Mouse (Mus musculus): ENCODE data around the gene Manba. TPM values are rescaled to one million over a fixed set of nuclear protein-coding genes. Genes with fewer than 3 reads are reported as not detected.
A peak's percentile ranks its signal among the peaks of the same experiment; 100 is the strongest.
"Not testable (repeated sequence)": the region's sequence is repeated elsewhere in the genome, so short reads cannot be mapped to it uniquely, and the experiment has no call there.

Manba gene
- polyA plus RNA-seq, 1 experiment, result 2.9 TPM

GRCm38 (mm10) chr3:135489865-135490520, 4.6 kb downstream of the Manba start:
- no peak overlapping the region for H3K4me3 ChIP-seq (ENCODE audit: insufficient read depth, poor library complexity, severe bottlenecking)
- no peak for TF ChIP-seq USF1 (IDR thresholded peaks at IDR 0.05; ENCODE audit: low read depth)
- no peak for TF ChIP-seq MAX (IDR thresholded peaks at IDR 0.05)
- TF ChIP-seq CEBPB (IDR thresholded peaks at IDR 0.05; ENCODE audit: low read depth), result no peak
- TF ChIP-seq FOSL1 (IDR thresholded peaks at IDR 0.05; ENCODE audit: insufficient read depth, low read length, poor library complexity, severe bottlenecking), result no peak
- TF ChIP-seq MYOD1 (IDR thresholded peaks at IDR 0.05; ENCODE audit: control insufficient read depth, insufficient read length, low read depth), result no peak
- no peak for TF ChIP-seq MYOG (IDR thresholded peaks at IDR 0.05; ENCODE audit: control insufficient read depth, extremely low read depth, insufficient read length)
- no peak for TF ChIP-seq CTCF (IDR thresholded peaks at IDR 0.05; ENCODE audit: control insufficient read depth, insufficient read depth, insufficient read length)
- no peaks in the 10 kb centered on the region for H3K79me3 ChIP-seq (ENCODE audit: low read depth)
- H3K27me3 ChIP-seq (ENCODE audit: control insufficient read depth, insufficient read depth, insufficient read length), result no peaks in the 10 kb centered on the region
- H3K36me3 ChIP-seq (ENCODE audit: control insufficient read depth, insufficient read depth), result no peaks in the 10 kb centered on the region
- H3ac ChIP-seq (ENCODE audit: control insufficient read depth, insufficient read length, low read depth), result no peak overlapping the region
- H3K79me2 ChIP-seq (ENCODE audit: control insufficient read depth, insufficient read depth), result no peaks in the 10 kb centered on the region

GRCm38 (mm10) chr3:135491102-135491501, 5.7 kb downstream of the Manba start:
- H3K27me3 ChIP-seq (ENCODE audit: control insufficient read depth, insufficient read depth, insufficient read length), result no peaks in the 10 kb centered on the region
- H3K79me2 ChIP-seq (ENCODE audit: control insufficient read depth, insufficient read depth), result no peaks in the 10 kb centered on the region
- H3ac ChIP-seq (ENCODE audit: control insufficient read depth, insufficient read length, low read depth), result no peak overlapping the region
- no peak overlapping the region for H3K4me3 ChIP-seq (ENCODE audit: insufficient read depth, poor library complexity, severe bottlenecking)
- no peaks in the 10 kb centered on the region for H3K36me3 ChIP-seq (ENCODE audit: control insufficient read depth, insufficient read depth)
- no peak for TF ChIP-seq MAX (IDR thresholded peaks at IDR 0.05)
- no peak for TF ChIP-seq USF1 (IDR thresholded peaks at IDR 0.05; ENCODE audit: low read depth)
- no peak for TF ChIP-seq MYOG (IDR thresholded peaks at IDR 0.05; ENCODE audit: control insufficient read depth, extremely low read depth, insufficient read length)
- TF ChIP-seq CEBPB (IDR thresholded peaks at IDR 0.05; ENCODE audit: low read depth), result no peak
- TF ChIP-seq MYOD1 (IDR thresholded peaks at IDR 0.05; ENCODE audit: control insufficient read depth, insufficient read length, low read depth), result no peak
- TF ChIP-seq CTCF (IDR thresholded peaks at IDR 0.05; ENCODE audit: control insufficient read depth, insufficient read depth, insufficient read length), result no peak
- no peak for TF ChIP-seq FOSL1 (IDR thresholded peaks at IDR 0.05; ENCODE audit: insufficient read depth, low read length, poor library complexity, severe bottlenecking)
- H3K79me3 ChIP-seq (ENCODE audit: low read depth), result no peaks in the 10 kb centered on the region

GRCm38 (mm10) chr3:135493320-135493719, 7.9 kb downstream of the Manba start:
- H3K36me3 ChIP-seq (ENCODE audit: control insufficient read depth, insufficient read depth); H3K79me2 ChIP-seq (ENCODE audit: control insufficient read depth, insufficient read depth); H3K27me3 ChIP-seq (ENCODE audit: control insufficient read depth, insufficient read depth, insufficient read length); H3ac ChIP-seq (ENCODE audit: control insufficient read depth, insufficient read length, low read depth); H3K4me3 ChIP-seq (ENCODE audit: insufficient read depth, poor library complexity, severe bottlenecking); H3K79me3 ChIP-seq (ENCODE audit: low read depth): not testable (repeated sequence)

- H3K27me3 ChIP-seq (ENCODE audit: control insufficient read depth, insufficient read depth, insufficient read length); H3K36me3 ChIP-seq (ENCODE audit: control insufficient read depth, insufficient read depth); H3K4me3 ChIP-seq (ENCODE audit: insufficient read depth, poor library complexity, severe bottlenecking); H3K79me2 ChIP-seq (ENCODE audit: control insufficient read depth, insufficient read depth); H3K79me3 ChIP-seq (ENCODE audit: low read depth); H3ac ChIP-seq (ENCODE audit: control insufficient read depth, insufficient read length, low read depth): not testable (repeated sequence)
Observed at GRCm38 (mm10) chr3:135497956-135498355, 12.5 kb downstream of the Manba start.

GRCm38 (mm10) chr3:135498891-135499290, 13.5 kb downstream of the Manba start:
- H3ac ChIP-seq (ENCODE audit: control insufficient read depth, insufficient read length, low read depth), result no peak overlapping the region
- no peak for TF ChIP-seq CTCF (IDR thresholded peaks at IDR 0.05; ENCODE audit: control insufficient read depth, insufficient read depth, insufficient read length)
- TF ChIP-seq CEBPB (IDR thresholded peaks at IDR 0.05; ENCODE audit: low read depth), result no peak
- TF ChIP-seq USF1 (IDR thresholded peaks at IDR 0.05; ENCODE audit: low read depth), result no peak
- TF ChIP-seq FOSL1 (IDR thresholded peaks at IDR 0.05; ENCODE audit: insufficient read depth, low read length, poor library complexity, severe bottlenecking), result peak; percentile 94
- TF ChIP-seq MAX (IDR thresholded peaks at IDR 0.05), result no peak
- no peak for TF ChIP-seq MYOG (IDR thresholded peaks at IDR 0.05; ENCODE audit: control insufficient read depth, extremely low read depth, insufficient read length)
- peak; percentile 97 for TF ChIP-seq MYOD1 (IDR thresholded peaks at IDR 0.05; ENCODE audit: control insufficient read depth, insufficient read length, low read depth)
- no peak overlapping the region for H3K4me3 ChIP-seq (ENCODE audit: insufficient read depth, poor library complexity, severe bottlenecking)
- no peaks in the 10 kb centered on the region for H3K36me3 ChIP-seq (ENCODE audit: control insufficient read depth, insufficient read depth)
- H3K79me3 ChIP-seq (ENCODE audit: low read depth), result no peaks in the 10 kb centered on the region
- no peaks in the 10 kb centered on the region for H3K79me2 ChIP-seq (ENCODE audit: control insufficient read depth, insufficient read depth)
- H3K27me3 ChIP-seq (ENCODE audit: control insufficient read depth, insufficient read depth, insufficient read length), result no peaks in the 10 kb centered on the region

DNA sequence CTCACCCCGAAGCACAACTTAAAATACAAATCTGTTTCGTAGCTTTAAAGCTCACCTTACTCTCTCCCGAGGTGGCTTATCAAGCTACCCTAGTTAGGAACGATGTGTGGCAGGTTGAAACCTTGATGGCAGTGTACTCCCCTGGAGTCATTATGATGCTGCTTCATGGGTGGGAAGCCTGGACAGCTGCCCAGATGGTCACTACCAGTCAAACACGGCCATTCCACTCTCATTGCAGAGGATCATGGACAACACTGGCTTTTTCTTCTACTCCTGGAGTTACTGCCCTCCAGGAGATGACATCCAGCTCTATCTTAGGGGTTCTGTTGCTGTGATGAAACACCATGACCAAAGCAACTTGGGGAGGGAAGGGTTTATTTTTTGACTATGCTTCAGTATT, 17.7 kb downstream of the Manba start:
- no peak overlapping the region for H3ac ChIP-seq (ENCODE audit: control insufficient read depth, insufficient read length, low read depth)
- H3K36me3 ChIP-seq (ENCODE audit: control insufficient read depth, insufficient read depth), result no peaks in the 10 kb centered on the region
- no peak for TF ChIP-seq MAX (IDR thresholded peaks at IDR 0.05)
- TF ChIP-seq MYOD1 (IDR thresholded peaks at IDR 0.05; ENCODE audit: control insufficient read depth, insufficient read length, low read depth), result no peak
- no peak for TF ChIP-seq USF1 (IDR thresholded peaks at IDR 0.05; ENCODE audit: low read depth)
- no peak for TF ChIP-seq CTCF (IDR thresholded peaks at IDR 0.05; ENCODE audit: control insufficient read depth, insufficient read depth, insufficient read length)
- no peak for TF ChIP-seq CEBPB (IDR thresholded peaks at IDR 0.05; ENCODE audit: low read depth)
- no peaks in the 10 kb centered on the region for H3K79me2 ChIP-seq (ENCODE audit: control insufficient read depth, insufficient read depth)
- no peaks in the 10 kb centered on the region for H3K27me3 ChIP-seq (ENCODE audit: control insufficient read depth, insufficient read depth, insufficient read length)
- H3K4me3 ChIP-seq (ENCODE audit: insufficient read depth, poor library complexity, severe bottlenecking), result no peak overlapping the region
- no peaks in the 10 kb centered on the region for H3K79me3 ChIP-seq (ENCODE audit: low read depth)
